Mouse (Mus musculus): ENCODE measurements around the gene Pigm. TPM values are rescaled to one million over a fixed set of nuclear protein-coding genes. Genes with fewer than 3 reads are reported as not detected.

Gene Pigm
- polyA plus RNA-seq, 1 experiment from 2014 or later = 5.2 TPM

- ATAC-seq (ENCODE audit: low read depth) = no peak
- Histone ChIP-seq H3K4me3 (ENCODE audit: low read depth, low read length) (no peak overlapping the region), H3K27me3 (ENCODE audit: control insufficient read depth, insufficient read depth, low read length) (no peaks in the 10 kb centered on the region), H3K9me3 (ENCODE audit: control insufficient read depth, low read length) (no peaks in the 10 kb centered on the region), H3K27ac (ENCODE audit: low read depth, low read length) (no peak overlapping the region), H3K4me1 (ENCODE audit: control insufficient read depth, insufficient read depth, low read length) (no peaks in the 10 kb centered on the region), H3K36me3 (ENCODE audit: control insufficient read depth, insufficient read depth, low read length) (no peaks in the 10 kb centered on the region), H3K4me2 (ENCODE audit: low read depth, low read length) (no peak overlapping the region), H3K9ac (replicated peaks; ENCODE audit: low read depth, low read length) (no peak overlapping the region)
- WGBS = 66% methylated on average over 4 of the region's 4 CpGs
These were observed 55.7 kb downstream of the Pigm start for GRCm38 (mm10) chr1:172431836-172432586.

DNA sequence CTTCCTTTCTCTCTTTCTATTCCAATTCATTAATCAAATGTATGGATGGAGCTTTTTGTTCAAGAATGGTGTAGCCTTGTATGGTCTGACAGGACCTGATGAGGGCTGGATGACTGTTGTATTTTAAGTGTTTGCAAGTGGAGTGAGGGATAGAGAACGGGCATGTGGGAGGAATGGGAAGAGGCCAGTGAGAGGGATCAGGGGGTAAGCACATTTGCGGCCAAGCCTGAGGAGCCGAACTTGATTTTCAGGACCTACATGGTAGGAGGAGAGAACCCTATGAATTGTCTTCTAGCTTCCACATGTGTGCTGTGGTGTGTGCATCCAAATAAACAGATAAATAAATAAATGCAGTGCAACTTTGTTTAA, 56.2 kb downstream of the Pigm start:
- Histone ChIP-seq H3K9ac (replicated peaks; ENCODE audit: low read depth, low read length) (no peak overlapping the region), H3K4me1 (ENCODE audit: control insufficient read depth, insufficient read depth, low read length) (no peaks in the 10 kb centered on the region), H3K36me3 (ENCODE audit: control insufficient read depth, insufficient read depth, low read length) (no peaks in the 10 kb centered on the region), H3K27me3 (ENCODE audit: control insufficient read depth, insufficient read depth, low read length) (no peaks in the 10 kb centered on the region), H3K9me3 (ENCODE audit: control insufficient read depth, low read length) (no peaks in the 10 kb centered on the region), H3K27ac (ENCODE audit: low read depth, low read length) (no peak overlapping the region), H3K4me2 (ENCODE audit: low read depth, low read length) (no peak overlapping the region), H3K4me3 (ENCODE audit: low read depth, low read length) (no peak overlapping the region)
- 89% methylated on average over 3 of the region's 3 CpGs for WGBS
- ATAC-seq (ENCODE audit: low read depth) = no peak

- no peak overlapping the region for H3K9ac ChIP-seq (replicated peaks; ENCODE audit: low read depth, low read length)
- H3K4me1 ChIP-seq (ENCODE audit: control insufficient read depth, insufficient read depth, low read length) = no peaks in the 10 kb centered on the region
- H3K27ac ChIP-seq (ENCODE audit: low read depth, low read length) = no peak overlapping the region
- 89% methylated on average over 20 of the region's 20 CpGs for WGBS
- no peaks in the 10 kb centered on the region for H3K9me3 ChIP-seq (ENCODE audit: control insufficient read depth, low read length)
- no peak overlapping the region for H3K4me2 ChIP-seq (ENCODE audit: low read depth, low read length)
- H3K36me3 ChIP-seq (ENCODE audit: control insufficient read depth, insufficient read depth, low read length) = no peaks in the 10 kb centered on the region
- no peak overlapping the region for H3K4me3 ChIP-seq (ENCODE audit: low read depth, low read length)
- ATAC-seq (ENCODE audit: low read depth) = no peak
- no peaks in the 10 kb centered on the region for H3K27me3 ChIP-seq (ENCODE audit: control insufficient read depth, insufficient read depth, low read length)
These were observed 56.9 kb downstream of the Pigm start for GRCm38 (mm10) chr1:172433012-172433850.

Other genes starting within 250 kb of the Pigm start
- gene Pex19, start 249.8 kb upstream of the Pigm start, polyA plus RNA-seq (2014; fragmentation: Nextera tagmentation; extraction: Ambion mirVana) = 151 and 156 TPM in 2 replicates
- gene Dcaf8, start 228.5 kb upstream of the Pigm start, polyA plus RNA-seq (2014; fragmentation: Nextera tagmentation; extraction: Ambion mirVana) = 72.3 and 86.0 TPM in 2 replicates
- 350 and 391 TPM in 2 replicates for gene Pea15a, start 169.7 kb upstream of the Pigm start, polyA plus RNA-seq (2014; fragmentation: Nextera tagmentation; extraction: Ambion mirVana)
- 1.4 and 1.6 TPM in 2 replicates for gene Casq1, start 156.7 kb upstream of the Pigm start, polyA plus RNA-seq (2014; fragmentation: Nextera tagmentation; extraction: Ambion mirVana)
- not detected in 2 replicates for gene Atp1a4, start 118.1 kb upstream of the Pigm start, polyA plus RNA-seq (2014; fragmentation: Nextera tagmentation; extraction: Ambion mirVana)
- gene Igsf8, start 114.9 kb upstream of the Pigm start, polyA plus RNA-seq (2014; fragmentation: Nextera tagmentation; extraction: Ambion mirVana) = 66.2 and 72.2 TPM in 2 replicates
- 23.6 and 27.9 TPM in 2 replicates for gene Atp1a2, start 78.5 kb upstream of the Pigm start, polyA plus RNA-seq (2014; fragmentation: Nextera tagmentation; extraction: Ambion mirVana)
- 1.3 and 2.7 TPM in 2 replicates for gene Kcnj9, start 47.2 kb upstream of the Pigm start, polyA plus RNA-seq (2014; fragmentation: Nextera tagmentation; extraction: Ambion mirVana)
- gene Kcnj10, start 35.3 kb upstream of the Pigm start, polyA plus RNA-seq (2014; fragmentation: Nextera tagmentation; extraction: Ambion mirVana) = 2.3 and 2.6 TPM in 2 replicates
- gene Slamf9, start 98.8 kb downstream of the Pigm start, polyA plus RNA-seq (2014; fragmentation: Nextera tagmentation; extraction: Ambion mirVana) = 0.21 and 0.31 TPM in 2 replicates
- 29.6 and 32.4 TPM in 2 replicates for gene Igsf9, start 105.2 kb downstream of the Pigm start, polyA plus RNA-seq (2014; fragmentation: Nextera tagmentation; extraction: Ambion mirVana)
- gene Tagln2, start 123.5 kb downstream of the Pigm start, polyA plus RNA-seq (2014; fragmentation: Nextera tagmentation; extraction: Ambion mirVana) = 56.9 and 107 TPM in 2 replicates
- gene Cfap45, start 144.3 kb downstream of the Pigm start, polyA plus RNA-seq (2014; fragmentation: Nextera tagmentation; extraction: Ambion mirVana) = 3.1 and 3.5 TPM in 2 replicates
- gene Vsig8, start 179.4 kb downstream of the Pigm start, polyA plus RNA-seq (2014; fragmentation: Nextera tagmentation; extraction: Ambion mirVana) = 1.4 and 1.5 TPM in 2 replicates
- not detected in 2 replicates for gene Slamf8, start 214.0 kb downstream of the Pigm start, polyA plus RNA-seq (2014; fragmentation: Nextera tagmentation; extraction: Ambion mirVana)
- 0.17 and 0.21 TPM in 2 replicates for gene Fcrl6, start 226.0 kb downstream of the Pigm start, polyA plus RNA-seq (2014; fragmentation: Nextera tagmentation; extraction: Ambion mirVana)